Comparison of ENCODE assay signal across 8 mouse cellular contexts in genomic region chr3:134146373-134147224, GRCm38 (mm10).
DNase-seq lines count a peak whose midpoint lies in the region; ATAC-seq and TF ChIP-seq lines count a peak whose summit lies in the region.

No protein-coding gene starts in this region.

- H3K9ac ChIP-seq in heart, embryonic 12.5 days: no peak overlapping the region
- H3K9ac ChIP-seq in lung, embryonic 16.5 days (ENCODE audit: low read length): peak overlapping the region; percentile 41

- no peak for TF ChIP-seq CTCF in gastrocnemius, adult 2 months (IDR thresholded peaks at IDR 0.05)

- peak overlapping the region; percentile 56 for H3K4me2 ChIP-seq in heart, embryonic 12.5 days
- peak overlapping the region; percentile 61 for H3K4me2 ChIP-seq in lung, embryonic 16.5 days (ENCODE audit: low read depth, low read length)

- no peak for DNase-seq in gastrocnemius, adult 2 months
- no peak for DNase-seq in gastrocnemius, adult 8-10 months (ENCODE audit: low spot score in 2 of 2)
- peak; percentile 77 for DNase-seq in embryo, embryonic 9.5 days (ENCODE audit: extremely low spot score)
- DNase-seq in layer of hippocampus, postnatal 36 days: peak; percentile 21 to 40
- DNase-seq in right cerebral cortex, adult 18-20 months: peak; percentile 49

- peak overlapping the region; percentile 32; the same call in 1 of the 2 replicates for H3K4me3 ChIP-seq in gastrocnemius, adult 2 months
- H3K4me3 ChIP-seq in heart, embryonic 12.5 days: peak overlapping the region; percentile 34
- peak overlapping the region; percentile 38 for H3K4me3 ChIP-seq in lung, embryonic 16.5 days (ENCODE audit: low read length)

- no peak overlapping the region for H3K27ac ChIP-seq in gastrocnemius, adult 2 months
- H3K27ac ChIP-seq in heart, embryonic 12.5 days (ENCODE audit: poor library complexity, severe bottlenecking): no peak overlapping the region
- H3K27ac ChIP-seq in lung, embryonic 16.5 days (ENCODE audit: low read length): no peak overlapping the region

- no peaks in the 10 kb centered on the region for H3K27me3 ChIP-seq in heart, embryonic 12.5 days (replicated peaks)
- H3K27me3 ChIP-seq in lung, embryonic 16.5 days (ENCODE audit: control insufficient read depth, insufficient read depth, low read depth, low read length): no peaks in the 10 kb centered on the region

- ATAC-seq in heart, embryonic 12.5 days (ENCODE audit: insufficient number of reproducible peaks, low FRiP score): peak; percentile 68; the same call in 1 of the 2 replicates
- ATAC-seq in lung, embryonic 16.5 days (ENCODE audit: low read depth): peak; percentile 76
- no peak for ATAC-seq in megakaryocyte, adult 5-6 weeks (ENCODE audit: poor library complexity, severe bottlenecking)

- no peaks in the 10 kb centered on the region for H3K9me3 ChIP-seq in heart, embryonic 12.5 days (replicated peaks)
- no peaks in the 10 kb centered on the region for H3K9me3 ChIP-seq in lung, embryonic 16.5 days (ENCODE audit: control insufficient read depth, low read length)

- H3K36me3 ChIP-seq in heart, embryonic 12.5 days: no peaks in the 10 kb centered on the region
- H3K36me3 ChIP-seq in lung, embryonic 16.5 days (ENCODE audit: control insufficient read depth, insufficient read depth, low read length): no peaks in the 10 kb centered on the region

- intact Hi-C loops in gastrocnemius, adult 2 months (cut with DNase I): no loop called here

- WGBS in heart, embryonic 12.5 days: 11% methylated on average over 14 of the region's 14 CpGs
- WGBS in lung, embryonic 16.5 days: 7% methylated on average over 14 of the region's 14 CpGs

- H3K4me1 ChIP-seq in heart, embryonic 12.5 days (replicated peaks): 0 out of 2 replicates have a peak, but pooled peaks cover 5% of the 10 kb centered on the region
- H3K4me1 ChIP-seq in lung, embryonic 16.5 days (replicated peaks; ENCODE audit: control insufficient read depth, insufficient read depth, low read length): peaks cover 7% of the 10 kb centered on the region

Comparison
In these comparisons a context has a peak if more than half of its experiments do, and no peak if none do; other contexts are left out.
1. DNase-seq: peak in embryo, embryonic 9.5 days (single experiment), layer of hippocampus, postnatal 36 days (2 of 2) and right cerebral cortex, adult 18-20 months (single experiment); none in gastrocnemius, adult 2 months (single experiment) and gastrocnemius, adult 8-10 months (0 of 2).
2. Peak in every context shown above with its lines, with median percentiles within 50 percentile points of each other: H3K4me3 ChIP-seq.